Mouse (Mus musculus): ENCODE data around the gene Pfn1. TPM values are rescaled to one million over a fixed set of nuclear protein-coding genes. Genes with fewer than 3 reads are reported as not detected.

The Pfn1 gene
- total RNA-seq, 1 experiment, result 732 TPM

DNA sequence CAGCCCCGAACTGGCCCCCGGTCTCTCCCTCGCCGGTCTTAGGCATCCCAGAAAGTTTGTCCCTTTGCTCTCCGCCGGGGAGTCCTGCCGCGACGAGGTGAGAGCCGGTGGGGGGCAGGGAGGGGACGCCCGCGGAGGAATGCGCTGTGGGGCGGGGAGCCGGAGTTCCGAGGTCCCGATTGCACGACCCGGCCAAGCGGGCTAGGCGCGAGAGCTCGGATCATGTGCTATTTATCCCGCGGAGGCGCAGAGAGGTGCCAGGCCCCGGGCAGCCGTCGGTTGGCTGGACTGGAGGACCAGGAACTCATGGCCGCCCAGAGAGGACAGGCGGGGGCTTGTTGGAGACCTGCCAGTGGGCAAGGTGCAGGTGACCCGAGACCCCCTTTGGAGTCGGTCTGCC is 46.2 kb upstream of the Pfn1 start:
- TF ChIP-seq MAFK (IDR thresholded peaks at IDR 0.05; ENCODE audit: insufficient read depth, low read depth, low read length) (no peak), HCFC1 (IDR thresholded peaks at IDR 0.05; ENCODE audit: borderline replicate concordance, insufficient read depth, low read length) (peak; percentile 47; the same call in 1 of the 2 replicates)

DNA sequence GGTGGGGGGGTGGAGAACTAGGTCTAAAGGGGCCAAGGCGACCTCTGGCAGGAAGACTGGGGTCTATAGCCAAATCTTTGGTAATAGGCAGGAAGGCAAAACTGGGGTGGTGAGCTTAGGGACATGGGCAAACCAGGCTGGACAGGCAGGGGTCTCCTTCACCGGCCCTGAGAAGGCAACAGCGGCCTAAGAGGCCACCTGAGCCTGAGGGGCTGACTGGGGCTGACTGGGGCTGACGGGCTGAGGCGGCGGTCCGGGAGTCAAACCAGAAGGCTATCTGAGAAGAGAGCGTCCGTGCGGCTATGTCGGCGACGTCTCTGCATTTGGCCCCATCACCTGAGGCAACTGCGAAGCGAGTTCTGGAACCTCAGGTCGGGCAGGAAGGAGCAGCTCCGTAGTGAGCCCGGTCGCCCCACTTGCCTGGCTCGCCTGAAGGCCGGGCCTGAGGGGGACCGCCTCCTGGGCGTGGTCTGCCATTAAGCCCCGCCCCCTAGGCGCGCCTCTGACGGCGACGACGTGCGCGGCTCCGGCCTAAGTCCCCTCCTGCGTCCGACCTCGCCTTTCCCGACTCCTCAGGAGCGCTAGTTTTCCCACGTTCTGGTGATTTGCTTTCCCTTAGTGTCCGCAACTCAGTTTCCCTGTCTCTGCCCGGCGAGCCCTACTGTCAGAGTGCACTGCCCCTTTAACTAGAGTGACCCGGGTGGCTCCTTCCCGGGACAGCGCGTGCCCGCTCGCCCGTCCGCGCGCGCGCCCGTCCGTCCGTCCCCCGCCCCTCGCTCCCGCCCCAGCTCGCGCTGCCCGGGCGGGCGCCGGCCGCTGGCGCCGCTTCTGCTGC is 45.5 kb upstream of the Pfn1 start, which contains the start of the genes Inca1 and Kif1c:
Gene Inca1, minus strand, starts transcription at position 434 of the 835 bp plus-strand sequence.
Gene Kif1c, plus strand, starts transcription at position 827 of the 835 bp plus-strand sequence.
- Histone ChIP-seq H3K4me1 (ENCODE audit: control insufficient read depth in 2 of 2, insufficient read depth in 2 of 2, low read length in 2 of 2, poor library complexity in 1 of 2) (peaks cover 0 to 10% of the 10 kb centered on the region in 2 experiments; a peak in 2 of 4 replicates), H3K27ac (ENCODE audit: insufficient read depth, low read depth, low read length, poor library complexity, severe bottlenecking) (peak within 1 kb of the TSS; percentile 84), H3K9ac (ENCODE audit: insufficient read depth, low read depth, low read length, poor library complexity, severe bottlenecking) (peak within 1 kb of the TSS; percentile 89), H3K4me3 (ENCODE audit: insufficient read depth in 1 of 2, low read depth in 1 of 2, low read length in 2 of 2, poor library complexity in 1 of 2, severe bottlenecking in 1 of 2) (peak within 1 kb of the TSS; percentile 90 to 100), H3K9me3 (ENCODE audit: control insufficient read depth, insufficient read depth, low read depth, low read length) (no peaks in the 10 kb centered on the region), H3K36me3 (ENCODE audit: control insufficient read depth, insufficient read depth, low read length, poor library complexity, severe bottlenecking) (peaks cover 10% of the 10 kb centered on the region)
- no peak for TF ChIP-seq ZNF384 (IDR thresholded peaks at IDR 0.05; ENCODE audit: low read depth, low read length)
- TF ChIP-seq MAFK (IDR thresholded peaks at IDR 0.05; ENCODE audit: insufficient read depth, low read depth, low read length), result no peak
- TF ChIP-seq CHD2 (IDR thresholded peaks at IDR 0.05; ENCODE audit: low read depth, low read length), result no peak
- no peak for TF ChIP-seq ZC3H11A (IDR thresholded peaks at IDR 0.05; ENCODE audit: borderline replicate concordance, low read depth, low read length)
- TF ChIP-seq HCFC1 (IDR thresholded peaks at IDR 0.05; ENCODE audit: borderline replicate concordance, insufficient read depth, low read length), result 0 out of 2 replicates have a peak, but pooled peaks have one; percentile 53
- DNase-seq (ENCODE audit: low read depth, low spot score), result peak; percentile 80
- in situ Hi-C loops (cut with MboI; ENCODE audit: low sequenced_read_pairs in 2 of 2, unreplicated experiment in 2 of 2), result no loop called here

More for the DNA sequence above, 46.2 kb upstream of the Pfn1 start:
- Histone ChIP-seq H3K4me1 (ENCODE audit: control insufficient read depth in 2 of 2, insufficient read depth in 2 of 2, low read length in 2 of 2, poor library complexity in 1 of 2) (peaks cover 0 to 13% of the 10 kb centered on the region in 2 experiments; a peak in 2 of 4 replicates), H3K27ac (ENCODE audit: insufficient read depth, low read depth, low read length, poor library complexity, severe bottlenecking) (peak overlapping the region; percentile 59), H3K9ac (ENCODE audit: insufficient read depth, low read depth, low read length, poor library complexity, severe bottlenecking) (peak overlapping the region; percentile 89), H3K4me3 (ENCODE audit: insufficient read depth in 1 of 2, low read depth in 1 of 2, low read length in 2 of 2, poor library complexity in 1 of 2, severe bottlenecking in 1 of 2) (peak overlapping the region; percentile 90 to 100), H3K9me3 (ENCODE audit: control insufficient read depth, insufficient read depth, low read depth, low read length) (no peaks in the 10 kb centered on the region), H3K36me3 (ENCODE audit: control insufficient read depth, insufficient read depth, low read length, poor library complexity, severe bottlenecking) (peaks cover 16% of the 10 kb centered on the region)
- no peak for DNase-seq (ENCODE audit: low read depth, low spot score)
- in situ Hi-C loops (cut with MboI; ENCODE audit: low sequenced_read_pairs in 2 of 2, unreplicated experiment in 2 of 2), result no loop called here

DNA sequence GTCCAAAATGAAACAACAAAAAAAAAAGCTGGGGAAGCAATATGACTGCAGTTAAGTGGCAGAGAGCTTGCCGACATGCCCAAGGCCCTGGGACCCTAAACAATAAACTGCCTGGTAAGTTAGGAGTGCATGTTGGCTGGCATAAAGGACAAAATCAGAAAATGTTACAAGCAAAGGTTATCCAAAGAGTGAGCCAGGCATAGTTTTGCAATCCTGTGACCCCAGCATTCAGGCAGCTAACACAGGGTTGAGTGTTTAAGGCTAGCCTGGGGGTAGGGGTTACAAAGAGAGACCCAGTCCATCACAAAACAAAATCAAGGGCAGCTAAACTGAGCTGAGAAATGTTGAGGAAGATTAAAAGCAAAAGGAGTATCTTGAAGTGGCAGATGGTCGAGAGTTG is 44.6 kb upstream of the Pfn1 start:
- Histone ChIP-seq H3K9me3 (ENCODE audit: control insufficient read depth, insufficient read depth, low read depth, low read length) (no peaks in the 10 kb centered on the region), H3K4me3 (ENCODE audit: insufficient read depth in 1 of 2, low read depth in 1 of 2, low read length in 2 of 2, poor library complexity in 1 of 2, severe bottlenecking in 1 of 2) (no peak overlapping the region), H3K36me3 (ENCODE audit: control insufficient read depth, insufficient read depth, low read length, poor library complexity, severe bottlenecking) (peaks cover 4% of the 10 kb centered on the region; the same call in 1 of the 2 replicates), H3K9ac (ENCODE audit: insufficient read depth, low read depth, low read length, poor library complexity, severe bottlenecking) (no peak overlapping the region), H3K4me1 (ENCODE audit: control insufficient read depth in 2 of 2, insufficient read depth in 2 of 2, low read length in 2 of 2, poor library complexity in 1 of 2) (peaks cover 0 to 8% of the 10 kb centered on the region in 2 experiments; a peak in 2 of 4 replicates), H3K27ac (ENCODE audit: insufficient read depth, low read depth, low read length, poor library complexity, severe bottlenecking) (no peak overlapping the region)
- no peak for DNase-seq (ENCODE audit: low read depth, low spot score)
- TF ChIP-seq CHD2 (IDR thresholded peaks at IDR 0.05; ENCODE audit: low read depth, low read length) (no peak), MAFK (IDR thresholded peaks at IDR 0.05; ENCODE audit: insufficient read depth, low read depth, low read length) (no peak), HCFC1 (IDR thresholded peaks at IDR 0.05; ENCODE audit: borderline replicate concordance, insufficient read depth, low read length) (no peak), ZC3H11A (IDR thresholded peaks at IDR 0.05; ENCODE audit: borderline replicate concordance, low read depth, low read length) (no peak), ZNF384 (IDR thresholded peaks at IDR 0.05; ENCODE audit: low read depth, low read length) (no peak)
- in situ Hi-C loops (cut with MboI; ENCODE audit: low sequenced_read_pairs in 2 of 2, unreplicated experiment in 2 of 2), result no loop called here

DNA sequence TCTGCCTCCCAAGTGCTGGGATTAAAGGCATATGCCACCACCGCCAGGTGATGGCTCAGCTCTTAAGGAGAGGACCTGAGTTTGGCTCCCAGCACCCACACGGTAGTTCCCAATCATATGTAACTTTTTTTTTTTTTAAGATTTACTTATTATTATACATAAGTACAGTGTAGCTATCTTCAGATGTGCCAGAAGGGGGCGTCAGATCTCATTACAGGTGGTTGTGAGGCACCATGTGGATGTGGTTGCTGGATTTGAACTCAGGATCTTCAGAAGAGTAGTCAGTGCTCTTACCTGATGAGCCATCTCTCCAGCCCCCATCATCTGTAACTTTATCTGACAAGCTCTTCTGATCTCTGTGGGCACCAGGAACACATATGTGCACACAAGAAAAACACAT is 42.9 kb upstream of the Pfn1 start:
- H3K9ac ChIP-seq (ENCODE audit: insufficient read depth, low read depth, low read length, poor library complexity, severe bottlenecking), result no peak overlapping the region
- TF ChIP-seq ZNF384 (IDR thresholded peaks at IDR 0.05; ENCODE audit: low read depth, low read length) (no peak), MAFK (IDR thresholded peaks at IDR 0.05; ENCODE audit: insufficient read depth, low read depth, low read length) (no peak), HCFC1 (IDR thresholded peaks at IDR 0.05; ENCODE audit: borderline replicate concordance, insufficient read depth, low read length) (no peak), ZC3H11A (IDR thresholded peaks at IDR 0.05; ENCODE audit: borderline replicate concordance, low read depth, low read length) (no peak), CHD2 (IDR thresholded peaks at IDR 0.05; ENCODE audit: low read depth, low read length) (no peak)
- no peak overlapping the region for H3K27ac ChIP-seq (ENCODE audit: insufficient read depth, low read depth, low read length, poor library complexity, severe bottlenecking)
- no peaks in the 10 kb centered on the region for H3K36me3 ChIP-seq (ENCODE audit: control insufficient read depth, insufficient read depth, low read length, poor library complexity, severe bottlenecking)
- H3K9me3 ChIP-seq (ENCODE audit: control insufficient read depth, insufficient read depth, low read depth, low read length), result no peaks in the 10 kb centered on the region
- no peak for DNase-seq (ENCODE audit: low read depth, low spot score)
- no peak overlapping the region for H3K4me3 ChIP-seq (ENCODE audit: insufficient read depth in 1 of 2, low read depth in 1 of 2, low read length in 2 of 2, poor library complexity in 1 of 2, severe bottlenecking in 1 of 2)
- peaks cover 0 to 6% of the 10 kb centered on the region in 2 experiments; a peak in 2 of 4 replicates for H3K4me1 ChIP-seq (ENCODE audit: control insufficient read depth in 2 of 2, insufficient read depth in 2 of 2, low read length in 2 of 2, poor library complexity in 1 of 2)
- in situ Hi-C loops (cut with MboI; ENCODE audit: low sequenced_read_pairs in 2 of 2, unreplicated experiment in 2 of 2), result no loop called here

Data from ES-E14 (cell line).